Mouse (Mus musculus): ENCODE results near the gene Hnrnpm. TPM values are rescaled to one million over a fixed set of nuclear protein-coding genes. Genes with fewer than 3 reads are reported as not detected.
"Not testable (repeated sequence)": the region's sequence is repeated elsewhere in the genome, so short reads cannot be mapped to it uniquely, and the experiment has no call there.

The Hnrnpm gene
- total RNA-seq (2015) (362 and 391 TPM in 2 replicates), total RNA-seq (2017) (264 and 265 TPM in 2 replicates)

- no peak for ATAC-seq (ENCODE audit: poor library complexity, severe bottlenecking)
Measured at GRCm38 (mm10) chr17:33686760-33687159, at the start of gene Hnrnpm. TSS of gene Hnrnpm (minus strand) at chr17:33686860.

GRCm38 (mm10) chr17:33733526-33733925 is 46.9 kb upstream of the Hnrnpm start:
- not testable (repeated sequence) for ATAC-seq (ENCODE audit: poor library complexity, severe bottlenecking)

- ATAC-seq (ENCODE audit: poor library complexity, severe bottlenecking): not testable (repeated sequence)
Measured at GRCm38 (mm10) chr17:33732556-33733083, 46.0 kb upstream of the Hnrnpm start.

- no peak for ATAC-seq (ENCODE audit: poor library complexity, severe bottlenecking)
Measured at GRCm38 (mm10) chr17:33729215-33729614, 42.6 kb upstream of the Hnrnpm start.

- no peak for ATAC-seq (ENCODE audit: poor library complexity, severe bottlenecking)
Measured at GRCm38 (mm10) chr17:33728396-33728795, 41.7 kb upstream of the Hnrnpm start.

- no peak for ATAC-seq (ENCODE audit: poor library complexity, severe bottlenecking)
Measured at GRCm38 (mm10) chr17:33719736-33720378, 33.2 kb upstream of the Hnrnpm start.

GRCm38 (mm10) chr17:33718944-33719725 is 32.5 kb upstream of the Hnrnpm start:
- no peak for ATAC-seq (ENCODE audit: poor library complexity, severe bottlenecking)

GRCm38 (mm10) chr17:33718384-33718881 is 31.8 kb upstream of the Hnrnpm start, which contains the start of gene March2:
TSS of gene March2 (minus strand) at chr17:33718670.
- ATAC-seq (ENCODE audit: poor library complexity, severe bottlenecking): peak; percentile 100

GRCm38 (mm10) chr17:33717982-33718381 is 31.3 kb upstream of the Hnrnpm start:
- no peak for ATAC-seq (ENCODE audit: poor library complexity, severe bottlenecking)

GRCm38 (mm10) chr17:33717246-33717645 is 30.6 kb upstream of the Hnrnpm start:
- ATAC-seq (ENCODE audit: poor library complexity, severe bottlenecking): no peak

- no peak for ATAC-seq (ENCODE audit: poor library complexity, severe bottlenecking)
Measured at GRCm38 (mm10) chr17:33714779-33715178, 28.1 kb upstream of the Hnrnpm start.

- ATAC-seq (ENCODE audit: poor library complexity, severe bottlenecking): peak; percentile 49; the same call in 1 of the 2 replicates
Measured at GRCm38 (mm10) chr17:33713271-33713670, 26.6 kb upstream of the Hnrnpm start.

GRCm38 (mm10) chr17:33709834-33710233 is 23.2 kb upstream of the Hnrnpm start:
- no peak for ATAC-seq (ENCODE audit: poor library complexity, severe bottlenecking)

- ATAC-seq (ENCODE audit: poor library complexity, severe bottlenecking): no peak
Measured at GRCm38 (mm10) chr17:33703091-33703490, 16.4 kb upstream of the Hnrnpm start.

GRCm38 (mm10) chr17:33702178-33702577 is 15.5 kb upstream of the Hnrnpm start:
- ATAC-seq (ENCODE audit: poor library complexity, severe bottlenecking): no peak

GRCm38 (mm10) chr17:33695471-33695870 is 8.8 kb upstream of the Hnrnpm start:
- no peak for ATAC-seq (ENCODE audit: poor library complexity, severe bottlenecking)

- peak; percentile 97 for ATAC-seq (ENCODE audit: poor library complexity, severe bottlenecking)
Measured at GRCm38 (mm10) chr17:33685249-33685653, 1.4 kb downstream of the Hnrnpm start.

GRCm38 (mm10) chr17:33684671-33685231 is 1.9 kb downstream of the Hnrnpm start:
- peak; percentile 72 for ATAC-seq (ENCODE audit: poor library complexity, severe bottlenecking)

- no peak for ATAC-seq (ENCODE audit: poor library complexity, severe bottlenecking)
Measured at GRCm38 (mm10) chr17:33681767-33682166, 4.9 kb downstream of the Hnrnpm start.

- no peak for ATAC-seq (ENCODE audit: poor library complexity, severe bottlenecking)
Measured at GRCm38 (mm10) chr17:33678771-33679170, 7.9 kb downstream of the Hnrnpm start.

GRCm38 (mm10) chr17:33676086-33676485 is 10.6 kb downstream of the Hnrnpm start:
- ATAC-seq (ENCODE audit: poor library complexity, severe bottlenecking): no peak
